Mouse (Mus musculus): ENCODE data around the gene Gm21992. TPM values are rescaled to one million over a fixed set of nuclear protein-coding genes. Genes with fewer than 3 reads are reported as not detected.

Gm21992 gene
- total and polyA plus RNA-seq, 3 experiments: 1.7 to 40.1 (median 11.2) TPM

- Histone ChIP-seq H3K9me3 (replicated peaks) (no peaks in the 10 kb centered on the region), H3K36me3 (replicated peaks) (no peaks in the 10 kb centered on the region), H3K27me3 (ENCODE audit: insufficient read depth, low read length) (peaks cover 22% of the 10 kb centered on the region; the same call in 1 of the 2 replicates), H3K4me3 (ENCODE audit: low read depth, low read length) (no peak overlapping the region), H3K4me1 (ENCODE audit: insufficient read depth, low read depth, low read length) (no peaks in the 10 kb centered on the region)
- ATAC-seq (ENCODE audit: extremely low read depth, insufficient number of reproducible peaks, low FRiP score, poor library complexity, severe bottlenecking) (no peak), DNase-seq (ENCODE audit: low spot score) (no peak)
- TF ChIP-seq CTCF (IDR thresholded peaks at IDR 0.05; ENCODE audit: low read depth, low read length) (no peak), POLR2AphosphoS5 (IDR thresholded peaks at IDR 0.05; ENCODE audit: insufficient replicate concordance, low read depth, low read length) (no peak), GATA2 (IDR thresholded peaks at IDR 0.05; ENCODE audit: borderline replicate concordance, low read depth, low read length) (no peak), TAL1 (conservative IDR thresholded peaks at IDR 0.05; ENCODE audit: low read depth, low read length) (no peak), GATA1 (IDR thresholded peaks at IDR 0.05; ENCODE audit: borderline replicate concordance, low read length) (no peak)
Measured at GRCm38 (mm10) chr19:4698856-4699255, 112.6 kb downstream of the Gm21992 start.

GRCm38 (mm10) chr19:4698205-4698677, 113.2 kb downstream of the Gm21992 start, which contains the start of gene Gm960:
Gm960 (minus strand) TSS chr19:4698668.
- Histone ChIP-seq H3K9me3 (replicated peaks) (no peaks in the 10 kb centered on the region), H3K27me3 (ENCODE audit: insufficient read depth, low read length) (peaks cover 22% of the 10 kb centered on the region; the same call in 1 of the 2 replicates), H3K4me3 (ENCODE audit: low read depth, low read length) (no peak within 1 kb of the TSS), H3K4me1 (ENCODE audit: insufficient read depth, low read depth, low read length) (no peaks in the 10 kb centered on the region), H3K36me3 (replicated peaks) (no peaks in the 10 kb centered on the region)
- DNase-seq (ENCODE audit: low spot score): no peak
- TF ChIP-seq POLR2AphosphoS5 (IDR thresholded peaks at IDR 0.05; ENCODE audit: insufficient replicate concordance, low read depth, low read length) (no peak), GATA2 (IDR thresholded peaks at IDR 0.05; ENCODE audit: borderline replicate concordance, low read depth, low read length) (no peak), TAL1 (conservative IDR thresholded peaks at IDR 0.05; ENCODE audit: low read depth, low read length) (no peak), CTCF (IDR thresholded peaks at IDR 0.05; ENCODE audit: low read depth, low read length) (no peak), GATA1 (IDR thresholded peaks at IDR 0.05; ENCODE audit: borderline replicate concordance, low read length) (no peak)
- no peak for ATAC-seq (ENCODE audit: extremely low read depth, insufficient number of reproducible peaks, low FRiP score, poor library complexity, severe bottlenecking)

- H3K36me3 ChIP-seq (replicated peaks): no peaks in the 10 kb centered on the region
- no peak for DNase-seq (ENCODE audit: low spot score)
- no peaks in the 10 kb centered on the region for H3K4me1 ChIP-seq (ENCODE audit: insufficient read depth, low read depth, low read length)
- ATAC-seq (ENCODE audit: extremely low read depth, insufficient number of reproducible peaks, low FRiP score, poor library complexity, severe bottlenecking): no peak
- H3K9me3 ChIP-seq (replicated peaks): no peaks in the 10 kb centered on the region
- no peak for TF ChIP-seq CTCF (IDR thresholded peaks at IDR 0.05; ENCODE audit: low read depth, low read length)
- TF ChIP-seq GATA2 (IDR thresholded peaks at IDR 0.05; ENCODE audit: borderline replicate concordance, low read depth, low read length): no peak
- TF ChIP-seq TAL1 (conservative IDR thresholded peaks at IDR 0.05; ENCODE audit: low read depth, low read length): no peak
- TF ChIP-seq POLR2AphosphoS5 (IDR thresholded peaks at IDR 0.05; ENCODE audit: insufficient replicate concordance, low read depth, low read length): no peak
- no peak for TF ChIP-seq GATA1 (IDR thresholded peaks at IDR 0.05; ENCODE audit: borderline replicate concordance, low read length)
- no peak overlapping the region for H3K4me3 ChIP-seq (ENCODE audit: low read depth, low read length)
- H3K27me3 ChIP-seq (ENCODE audit: insufficient read depth, low read length): peaks cover 21% of the 10 kb centered on the region; the same call in 1 of the 2 replicates
Measured at GRCm38 (mm10) chr19:4697721-4698120, 113.7 kb downstream of the Gm21992 start.

DNA sequence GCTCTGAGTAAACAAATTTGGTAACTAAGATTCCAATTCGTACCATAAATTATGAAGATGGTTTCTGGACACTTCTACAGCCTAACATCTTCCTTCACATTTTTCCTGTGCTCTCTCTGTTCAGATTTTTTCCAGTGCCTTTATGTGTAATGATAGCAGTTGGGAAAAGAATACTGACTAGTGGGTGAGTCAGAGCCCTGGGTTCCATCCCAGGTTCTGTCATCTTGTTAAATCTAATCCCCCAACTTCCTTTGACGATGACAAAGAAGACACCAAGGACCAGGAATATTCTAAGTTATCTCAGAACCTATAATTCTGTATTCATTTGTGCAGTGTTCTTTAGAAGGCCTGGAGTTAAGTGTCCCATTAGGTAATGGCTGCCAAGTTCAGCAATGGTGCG, 114.3 kb downstream of the Gm21992 start:
- H3K4me3 ChIP-seq (ENCODE audit: low read depth, low read length): no peak overlapping the region
- DNase-seq (ENCODE audit: low spot score) (no peak), ATAC-seq (ENCODE audit: extremely low read depth, insufficient number of reproducible peaks, low FRiP score, poor library complexity, severe bottlenecking) (no peak)
- H3K27me3 ChIP-seq (ENCODE audit: insufficient read depth, low read length): peaks cover 20% of the 10 kb centered on the region; the same call in 1 of the 2 replicates
- H3K9me3 ChIP-seq (replicated peaks): no peaks in the 10 kb centered on the region
- H3K36me3 ChIP-seq (replicated peaks): no peaks in the 10 kb centered on the region
- no peak for TF ChIP-seq CTCF (IDR thresholded peaks at IDR 0.05; ENCODE audit: low read depth, low read length)
- no peak for TF ChIP-seq TAL1 (conservative IDR thresholded peaks at IDR 0.05; ENCODE audit: low read depth, low read length)
- no peak for TF ChIP-seq POLR2AphosphoS5 (IDR thresholded peaks at IDR 0.05; ENCODE audit: insufficient replicate concordance, low read depth, low read length)
- no peak for TF ChIP-seq GATA1 (IDR thresholded peaks at IDR 0.05; ENCODE audit: borderline replicate concordance, low read length)
- no peak for TF ChIP-seq GATA2 (IDR thresholded peaks at IDR 0.05; ENCODE audit: borderline replicate concordance, low read depth, low read length)
- no peaks in the 10 kb centered on the region for H3K4me1 ChIP-seq (ENCODE audit: insufficient read depth, low read depth, low read length)

- Histone ChIP-seq H3K4me1 (ENCODE audit: insufficient read depth, low read depth, low read length) (no peaks in the 10 kb centered on the region), H3K9me3 (replicated peaks) (no peaks in the 10 kb centered on the region), H3K27me3 (ENCODE audit: insufficient read depth, low read length) (peaks cover 11% of the 10 kb centered on the region; the same call in 1 of the 2 replicates), H3K36me3 (replicated peaks) (no peaks in the 10 kb centered on the region), H3K4me3 (ENCODE audit: low read depth, low read length) (no peak overlapping the region)
- TF ChIP-seq GATA1 (IDR thresholded peaks at IDR 0.05; ENCODE audit: borderline replicate concordance, low read length) (no peak), TAL1 (conservative IDR thresholded peaks at IDR 0.05; ENCODE audit: low read depth, low read length) (no peak), CTCF (IDR thresholded peaks at IDR 0.05; ENCODE audit: low read depth, low read length) (no peak), POLR2AphosphoS5 (IDR thresholded peaks at IDR 0.05; ENCODE audit: insufficient replicate concordance, low read depth, low read length) (no peak), GATA2 (IDR thresholded peaks at IDR 0.05; ENCODE audit: borderline replicate concordance, low read depth, low read length) (no peak)
- ATAC-seq (ENCODE audit: extremely low read depth, insufficient number of reproducible peaks, low FRiP score, poor library complexity, severe bottlenecking): no peak
- no peak for DNase-seq (ENCODE audit: low spot score)
Measured at GRCm38 (mm10) chr19:4694346-4694745, 117.1 kb downstream of the Gm21992 start.

Other genes with a start within 250 kb of the Gm21992 start
Only the 20 nearest of the 22 such genes appear.
- not detected in 2 replicates for gene Lrfn4, start 195.9 kb downstream of the Gm21992 start, total RNA-seq (2014; fragmentation: Nextera tagmentation)
- gene Lrfn4, start 195.9 kb downstream of the Gm21992 start, total RNA-seq (2017): 0.35 and 0.49 TPM in 2 replicates
- 0.54 and 0.66 TPM in 2 replicates for gene Lrfn4, start 195.9 kb downstream of the Gm21992 start, polyA plus RNA-seq (2012)
- 16.3 and 21.9 TPM in 2 replicates for gene Rce1, start 186.0 kb downstream of the Gm21992 start, total RNA-seq (2014; fragmentation: Nextera tagmentation)
- 16.0 and 19.7 TPM in 2 replicates for gene Rce1, start 186.0 kb downstream of the Gm21992 start, total RNA-seq (2017)
- 16.1 and 33.9 TPM in 2 replicates for gene Rce1, start 186.0 kb downstream of the Gm21992 start, polyA plus RNA-seq (2012)
- not detected in 2 replicates for gene Gm960, start 112.9 kb downstream of the Gm21992 start, total RNA-seq (2014; fragmentation: Nextera tagmentation)
- 0.46 and 0.93 TPM in 2 replicates for gene Gm960, start 112.9 kb downstream of the Gm21992 start, total RNA-seq (2017)
- gene Gm960, start 112.9 kb downstream of the Gm21992 start, polyA plus RNA-seq (2012): 0.37 TPM in 1 of 2 replicates, not detected in the other
- gene Sptbn2, start 100.4 kb downstream of the Gm21992 start, total RNA-seq (2014; fragmentation: Nextera tagmentation): 0.30 and 2.9 TPM in 2 replicates
- 0.12 and 0.16 TPM in 2 replicates for gene Sptbn2, start 100.4 kb downstream of the Gm21992 start, total RNA-seq (2017)
- gene Sptbn2, start 100.4 kb downstream of the Gm21992 start, polyA plus RNA-seq (2012): 0.17 and 0.21 TPM in 2 replicates
- gene Rbm4b, start 55.1 kb downstream of the Gm21992 start, total RNA-seq (2014; fragmentation: Nextera tagmentation): 8.3 and 9.8 TPM in 2 replicates
- gene Rbm4b, start 55.1 kb downstream of the Gm21992 start, total RNA-seq (2017): 16.1 and 20.7 TPM in 2 replicates
- 5.1 and 5.3 TPM in 2 replicates for gene Rbm4b, start 55.1 kb downstream of the Gm21992 start, polyA plus RNA-seq (2012)
- 50.8 and 72.4 TPM in 2 replicates for gene Rbm4, start 17.7 kb downstream of the Gm21992 start, total RNA-seq (2014; fragmentation: Nextera tagmentation)
- 80.4 and 99.5 TPM in 2 replicates for gene Rbm4, start 17.7 kb downstream of the Gm21992 start, total RNA-seq (2017)
- gene Rbm4, start 17.7 kb downstream of the Gm21992 start, polyA plus RNA-seq (2012): 3.6 and 19.9 TPM in 2 replicates
- gene Rbm14, start within 50 bp of the Gm21992 start, total RNA-seq (2014; fragmentation: Nextera tagmentation): 70.3 and 82.1 TPM in 2 replicates
- gene Rbm14, start within 50 bp of the Gm21992 start, total RNA-seq (2017): 28.2 and 29.5 TPM in 2 replicates
- gene Rbm14, start within 50 bp of the Gm21992 start, polyA plus RNA-seq (2012): 38.6 and 55.3 TPM in 2 replicates
- 17.3 and 20.6 TPM in 2 replicates for gene Ccs, start 27.7 kb upstream of the Gm21992 start, total RNA-seq (2014; fragmentation: Nextera tagmentation)
- gene Ccs, start 27.7 kb upstream of the Gm21992 start, total RNA-seq (2017): 30.1 and 31.2 TPM in 2 replicates
- gene Ccs, start 27.7 kb upstream of the Gm21992 start, polyA plus RNA-seq (2012): 61.4 and 69.4 TPM in 2 replicates
- gene Ccdc87, start 27.8 kb upstream of the Gm21992 start, total RNA-seq (2014; fragmentation: Nextera tagmentation): not detected in 2 replicates
- 0.05 and 0.06 TPM in 2 replicates for gene Ccdc87, start 27.8 kb upstream of the Gm21992 start, total RNA-seq (2017)
- gene Ccdc87, start 27.8 kb upstream of the Gm21992 start, polyA plus RNA-seq (2012): 0.03 TPM in 1 of 2 replicates, not detected in the other
- gene Ctsf, start 43.5 kb upstream of the Gm21992 start, total RNA-seq (2014; fragmentation: Nextera tagmentation): not detected in 2 replicates
- 0.38 and 0.41 TPM in 2 replicates for gene Ctsf, start 43.5 kb upstream of the Gm21992 start, total RNA-seq (2017)
- 0.05 TPM in 1 of 2 replicates, not detected in the other for gene Ctsf, start 43.5 kb upstream of the Gm21992 start, polyA plus RNA-seq (2012)
- gene Actn3, start 66.3 kb upstream of the Gm21992 start, total RNA-seq (2014; fragmentation: Nextera tagmentation): not detected in 2 replicates
- gene Actn3, start 66.3 kb upstream of the Gm21992 start, total RNA-seq (2017): 0.16 and 0.52 TPM in 2 replicates
- gene Actn3, start 66.3 kb upstream of the Gm21992 start, polyA plus RNA-seq (2012): 0.03 and 0.06 TPM in 2 replicates
- gene Zdhhc24, start 67.1 kb upstream of the Gm21992 start, total RNA-seq (2014; fragmentation: Nextera tagmentation): 15.9 and 19.5 TPM in 2 replicates
- gene Zdhhc24, start 67.1 kb upstream of the Gm21992 start, total RNA-seq (2017): 13.9 and 15.7 TPM in 2 replicates
- gene Zdhhc24, start 67.1 kb upstream of the Gm21992 start, polyA plus RNA-seq (2012): 1.8 and 2.0 TPM in 2 replicates
- gene Bbs1, start 95.0 kb upstream of the Gm21992 start, total RNA-seq (2014; fragmentation: Nextera tagmentation): 5.2 and 5.5 TPM in 2 replicates
- 3.0 and 4.4 TPM in 2 replicates for gene Bbs1, start 95.0 kb upstream of the Gm21992 start, total RNA-seq (2017)
- gene Bbs1, start 95.0 kb upstream of the Gm21992 start, polyA plus RNA-seq (2012): 5.6 and 8.7 TPM in 2 replicates
- 41.5 and 45.4 TPM in 2 replicates for gene Dpp3, start 116.7 kb upstream of the Gm21992 start, total RNA-seq (2014; fragmentation: Nextera tagmentation)
- gene Dpp3, start 116.7 kb upstream of the Gm21992 start, total RNA-seq (2017): 47.3 and 54.2 TPM in 2 replicates
- 82.6 and 88.2 TPM in 2 replicates for gene Dpp3, start 116.7 kb upstream of the Gm21992 start, polyA plus RNA-seq (2012)
- not detected in 2 replicates for gene Peli3, start 131.5 kb upstream of the Gm21992 start, total RNA-seq (2014; fragmentation: Nextera tagmentation)
- gene Peli3, start 131.5 kb upstream of the Gm21992 start, total RNA-seq (2017): 0.05 TPM in 1 of 2 replicates, not detected in the other
- not detected in 2 replicates for gene Peli3, start 131.5 kb upstream of the Gm21992 start, polyA plus RNA-seq (2012)
- gene Mrpl11, start 150.5 kb upstream of the Gm21992 start, total RNA-seq (2014; fragmentation: Nextera tagmentation): 15.4 and 16.2 TPM in 2 replicates
- 87.0 and 91.6 TPM in 2 replicates for gene Mrpl11, start 150.5 kb upstream of the Gm21992 start, total RNA-seq (2017)
- 66.8 and 72.2 TPM in 2 replicates for gene Mrpl11, start 150.5 kb upstream of the Gm21992 start, polyA plus RNA-seq (2012)
- 0.83 TPM in 1 of 2 replicates, not detected in the other for gene Npas4, start 178.7 kb upstream of the Gm21992 start, total RNA-seq (2014; fragmentation: Nextera tagmentation)
- 0.05 and 0.06 TPM in 2 replicates for gene Npas4, start 178.7 kb upstream of the Gm21992 start, total RNA-seq (2017)
- not detected in 2 replicates for gene Npas4, start 178.7 kb upstream of the Gm21992 start, polyA plus RNA-seq (2012)
- gene Slc29a2, start 212.2 kb upstream of the Gm21992 start, total RNA-seq (2014; fragmentation: Nextera tagmentation): 4.3 and 5.8 TPM in 2 replicates
- 1.7 and 1.8 TPM in 2 replicates for gene Slc29a2, start 212.2 kb upstream of the Gm21992 start, total RNA-seq (2017)
- 5.5 and 5.9 TPM in 2 replicates for gene Slc29a2, start 212.2 kb upstream of the Gm21992 start, polyA plus RNA-seq (2012)
- gene B4gat1, start 227.2 kb upstream of the Gm21992 start, total RNA-seq (2014; fragmentation: Nextera tagmentation): 5.9 and 7.2 TPM in 2 replicates
- 1.7 and 3.4 TPM in 2 replicates for gene B4gat1, start 227.2 kb upstream of the Gm21992 start, total RNA-seq (2017)
- gene B4gat1, start 227.2 kb upstream of the Gm21992 start, polyA plus RNA-seq (2012): 8.4 and 8.9 TPM in 2 replicates
- 0.60 TPM in 1 of 2 replicates, not detected in the other for gene AC124502.3, start 227.3 kb upstream of the Gm21992 start, total RNA-seq (2014; fragmentation: Nextera tagmentation)
- 4.6 and 6.6 TPM in 2 replicates for gene AC124502.3, start 227.3 kb upstream of the Gm21992 start, total RNA-seq (2017)
- 0.33 and 0.34 TPM in 2 replicates for gene AC124502.3, start 227.3 kb upstream of the Gm21992 start, polyA plus RNA-seq (2012)